Mouse (Mus musculus): ENCODE data around the gene Ascl1. TPM values are rescaled to one million over a fixed set of nuclear protein-coding genes. Genes with fewer than 3 reads are reported as not detected.

The Ascl1 gene
- polyA plus RNA-seq, 1 experiment = not detected

GRCm38 (mm10) chr10:87494596-87494995 lies 1.1 kb upstream of the Ascl1 start:
- H3K9ac ChIP-seq (ENCODE audit: low read depth, poor library complexity, severe bottlenecking) = no peak overlapping the region
- H3K27me3 ChIP-seq (ENCODE audit: control insufficient read depth, insufficient read depth, low read length, poor library complexity, severe bottlenecking) = peaks cover 13% of the 10 kb centered on the region
- no peaks in the 10 kb centered on the region for H3K4me1 ChIP-seq (ENCODE audit: control insufficient read depth, insufficient read depth, low read length)
- H3K9me3 ChIP-seq (replicated peaks; ENCODE audit: control insufficient read depth, insufficient read depth, low read length, poor library complexity, severe bottlenecking) = no peaks in the 10 kb centered on the region
- H3K4me3 ChIP-seq (ENCODE audit: low read depth, low read length) = peak overlapping the region; percentile 58
- no peak overlapping the region for H3K27ac ChIP-seq (ENCODE audit: insufficient read depth, low read length)
- TF ChIP-seq CTCF (IDR thresholded peaks at IDR 0.05; ENCODE audit: low read depth, low read length) = no peak
- H3K36me3 ChIP-seq (ENCODE audit: control insufficient read depth, insufficient read depth, low read length, poor library complexity, severe bottlenecking) = no peaks in the 10 kb centered on the region

- Histone ChIP-seq H3K4me1 (ENCODE audit: control insufficient read depth, insufficient read depth, low read length) (no peaks in the 10 kb centered on the region), H3K27me3 (ENCODE audit: control insufficient read depth, insufficient read depth, low read length, poor library complexity, severe bottlenecking) (peaks cover 13% of the 10 kb centered on the region), H3K4me3 (ENCODE audit: low read depth, low read length) (peak overlapping the region; percentile 58; the same call in 1 of the 2 replicates), H3K9ac (ENCODE audit: low read depth, poor library complexity, severe bottlenecking) (peak overlapping the region; percentile 45; the same call in 1 of the 2 replicates), H3K27ac (ENCODE audit: insufficient read depth, low read length) (no peak overlapping the region), H3K9me3 (replicated peaks; ENCODE audit: control insufficient read depth, insufficient read depth, low read length, poor library complexity, severe bottlenecking) (no peaks in the 10 kb centered on the region), H3K36me3 (ENCODE audit: control insufficient read depth, insufficient read depth, low read length, poor library complexity, severe bottlenecking) (no peaks in the 10 kb centered on the region)
- TF ChIP-seq CTCF (IDR thresholded peaks at IDR 0.05; ENCODE audit: low read depth, low read length) = no peak
- TF ChIP-seq EP300 (IDR thresholded peaks at IDR 0.05; ENCODE audit: insufficient read depth, low read depth, low read length) = no peak
- TF ChIP-seq POLR2A (IDR thresholded peaks at IDR 0.05; ENCODE audit: insufficient read depth, low read length) = no peak
Measured at GRCm38 (mm10) chr10:87494176-87494575, 716 bp upstream of the Ascl1 start.

GRCm38 (mm10) chr10:87492661-87493551 lies 554 bp downstream of the Ascl1 start:
- peak overlapping the region; percentile 45 for H3K9ac ChIP-seq (ENCODE audit: low read depth, poor library complexity, severe bottlenecking)
- TF ChIP-seq POLR2A (IDR thresholded peaks at IDR 0.05; ENCODE audit: insufficient read depth, low read length) (no peak), CTCF (IDR thresholded peaks at IDR 0.05; ENCODE audit: low read depth, low read length) (no peak), EP300 (IDR thresholded peaks at IDR 0.05; ENCODE audit: insufficient read depth, low read depth, low read length) (no peak)
- no peaks in the 10 kb centered on the region for H3K9me3 ChIP-seq (replicated peaks; ENCODE audit: control insufficient read depth, insufficient read depth, low read length, poor library complexity, severe bottlenecking)
- no peaks in the 10 kb centered on the region for H3K36me3 ChIP-seq (ENCODE audit: control insufficient read depth, insufficient read depth, low read length, poor library complexity, severe bottlenecking)
- H3K4me3 ChIP-seq (ENCODE audit: low read depth, low read length) = peak overlapping the region; percentile 69
- no peaks in the 10 kb centered on the region for H3K4me1 ChIP-seq (ENCODE audit: control insufficient read depth, insufficient read depth, low read length)
- H3K27me3 ChIP-seq (ENCODE audit: control insufficient read depth, insufficient read depth, low read length, poor library complexity, severe bottlenecking) = peaks cover 12% of the 10 kb centered on the region
- H3K27ac ChIP-seq (ENCODE audit: insufficient read depth, low read length) = no peak overlapping the region

- Histone ChIP-seq H3K27ac (ENCODE audit: insufficient read depth, low read length) (no peak overlapping the region), H3K9ac (ENCODE audit: low read depth, poor library complexity, severe bottlenecking) (no peak overlapping the region), H3K9me3 (replicated peaks; ENCODE audit: control insufficient read depth, insufficient read depth, low read length, poor library complexity, severe bottlenecking) (no peaks in the 10 kb centered on the region), H3K4me1 (ENCODE audit: control insufficient read depth, insufficient read depth, low read length) (no peaks in the 10 kb centered on the region), H3K4me3 (ENCODE audit: low read depth, low read length) (peak overlapping the region; percentile 69), H3K27me3 (ENCODE audit: control insufficient read depth, insufficient read depth, low read length, poor library complexity, severe bottlenecking) (peaks cover 12% of the 10 kb centered on the region), H3K36me3 (ENCODE audit: control insufficient read depth, insufficient read depth, low read length, poor library complexity, severe bottlenecking) (no peaks in the 10 kb centered on the region)
- TF ChIP-seq POLR2A (IDR thresholded peaks at IDR 0.05; ENCODE audit: insufficient read depth, low read length) = no peak
- TF ChIP-seq CTCF (IDR thresholded peaks at IDR 0.05; ENCODE audit: low read depth, low read length) = no peak
- TF ChIP-seq EP300 (IDR thresholded peaks at IDR 0.05; ENCODE audit: insufficient read depth, low read depth, low read length) = no peak
Measured at GRCm38 (mm10) chr10:87492332-87492660, 1.2 kb downstream of the Ascl1 start.

GRCm38 (mm10) chr10:87491485-87492040 lies 1.9 kb downstream of the Ascl1 start:
- no peaks in the 10 kb centered on the region for H3K4me1 ChIP-seq (ENCODE audit: control insufficient read depth, insufficient read depth, low read length)
- H3K27me3 ChIP-seq (ENCODE audit: control insufficient read depth, insufficient read depth, low read length, poor library complexity, severe bottlenecking) = peaks cover 14% of the 10 kb centered on the region
- H3K36me3 ChIP-seq (ENCODE audit: control insufficient read depth, insufficient read depth, low read length, poor library complexity, severe bottlenecking) = no peaks in the 10 kb centered on the region
- no peaks in the 10 kb centered on the region for H3K9me3 ChIP-seq (replicated peaks; ENCODE audit: control insufficient read depth, insufficient read depth, low read length, poor library complexity, severe bottlenecking)
- no peak overlapping the region for H3K9ac ChIP-seq (ENCODE audit: low read depth, poor library complexity, severe bottlenecking)
- no peak overlapping the region for H3K4me3 ChIP-seq (ENCODE audit: low read depth, low read length)
- TF ChIP-seq CTCF (IDR thresholded peaks at IDR 0.05; ENCODE audit: low read depth, low read length) (no peak), POLR2A (IDR thresholded peaks at IDR 0.05; ENCODE audit: insufficient read depth, low read length) (no peak), EP300 (IDR thresholded peaks at IDR 0.05; ENCODE audit: insufficient read depth, low read depth, low read length) (no peak)
- no peak overlapping the region for H3K27ac ChIP-seq (ENCODE audit: insufficient read depth, low read length)

GRCm38 (mm10) chr10:87490328-87490727 lies 3.1 kb downstream of the Ascl1 start:
- H3K4me3 ChIP-seq (ENCODE audit: low read depth, low read length) = no peak overlapping the region
- H3K27ac ChIP-seq (ENCODE audit: insufficient read depth, low read length) = no peak overlapping the region
- H3K9ac ChIP-seq (ENCODE audit: low read depth, poor library complexity, severe bottlenecking) = no peak overlapping the region
- no peaks in the 10 kb centered on the region for H3K4me1 ChIP-seq (ENCODE audit: control insufficient read depth, insufficient read depth, low read length)
- TF ChIP-seq POLR2A (IDR thresholded peaks at IDR 0.05; ENCODE audit: insufficient read depth, low read length) (no peak), CTCF (IDR thresholded peaks at IDR 0.05; ENCODE audit: low read depth, low read length) (no peak), EP300 (IDR thresholded peaks at IDR 0.05; ENCODE audit: insufficient read depth, low read depth, low read length) (no peak)
- H3K36me3 ChIP-seq (ENCODE audit: control insufficient read depth, insufficient read depth, low read length, poor library complexity, severe bottlenecking) = no peaks in the 10 kb centered on the region
- H3K9me3 ChIP-seq (replicated peaks; ENCODE audit: control insufficient read depth, insufficient read depth, low read length, poor library complexity, severe bottlenecking) = no peaks in the 10 kb centered on the region
- peaks cover 12% of the 10 kb centered on the region for H3K27me3 ChIP-seq (ENCODE audit: control insufficient read depth, insufficient read depth, low read length, poor library complexity, severe bottlenecking)
